Comparison of ENCODE assay signal across 9 mouse cellular contexts in genomic region chr1:176834880-176835279, GRCm38 (mm10). TPM values are rescaled to one million over a fixed set of nuclear protein-coding genes. Genes with fewer than 3 reads are reported as not detected.
A peak's percentile ranks its signal among the peaks of the same experiment; 100 is the strongest.
DNase-seq lines count a peak whose midpoint lies in the region; ATAC-seq and TF ChIP-seq lines count a peak whose summit lies in the region.
"Had no signal": no experiment of that assay in that cellular context is flagged by ENCODE, and none has a peak within 500 bp of the region (broad histone marks: within the 10 kb centered on the region; RNA-seq: fewer than 3 reads in every experiment).

No protein-coding gene starts in this region.

- peak overlapping the region; percentile 63 for H3K4me3 ChIP-seq in heart, embryonic 11.5 days (ENCODE audit: low read depth, low read length)
- peak overlapping the region; percentile 41 for H3K4me3 ChIP-seq in C2C12 (ENCODE audit: insufficient read depth, poor library complexity, severe bottlenecking)
- H3K4me3 ChIP-seq in embryonic facial prominence, embryonic 13.5 days, result no peak overlapping the region; the same call in 1 of the 2 replicates

- H3K4me1 ChIP-seq in heart, embryonic 11.5 days (ENCODE audit: control insufficient read depth, insufficient read depth, low read length), result 0 out of 2 replicates have a peak, but pooled peaks cover 7% of the 10 kb centered on the region
- H3K4me1 ChIP-seq in embryonic facial prominence, embryonic 13.5 days, result no peaks in the 10 kb centered on the region; the same call in 1 of the 2 replicates

- WGBS in heart, embryonic 11.5 days (ENCODE audit: insufficient replicate concordance), result 30% methylated on average over 6 of the region's 6 CpGs
- WGBS in embryonic facial prominence, embryonic 13.5 days, result 43% methylated on average over 6 of the region's 6 CpGs

- H3K36me3 ChIP-seq in heart, embryonic 11.5 days (ENCODE audit: control insufficient read depth, insufficient read depth, low read length), result no peaks in the 10 kb centered on the region
- H3K36me3 ChIP-seq in C2C12 (ENCODE audit: control insufficient read depth, insufficient read depth), result no peaks in the 10 kb centered on the region
- peaks cover 4% of the 10 kb centered on the region; the same call in 1 of the 2 replicates for H3K36me3 ChIP-seq in embryonic facial prominence, embryonic 13.5 days
- H3K36me3 ChIP-seq: neural tube, embryonic 12.5 days had no signal

- peak overlapping the region; percentile 94 for H3K4me2 ChIP-seq in heart, embryonic 11.5 days
- H3K4me2 ChIP-seq in embryonic facial prominence, embryonic 13.5 days, result peak overlapping the region; percentile 73

- no peak for TF ChIP-seq CTCF in C2C12 (IDR thresholded peaks at IDR 0.05; ENCODE audit: control insufficient read depth, insufficient read depth, insufficient read length)

- no peak overlapping the region for H3K9ac ChIP-seq in heart, embryonic 11.5 days (ENCODE audit: low read depth, low read length)
- no peak overlapping the region for H3K9ac ChIP-seq in embryonic facial prominence, embryonic 13.5 days

- H3K79me2 ChIP-seq in C2C12 (ENCODE audit: control insufficient read depth, insufficient read depth), result peaks cover 49% of the 10 kb centered on the region

- intact Hi-C loops in heart, postnatal 36 days (cut with DNase I), result no loop called here

- no peak for DNase-seq in heart, postnatal 36 days
- DNase-seq in urinary bladder, postnatal 36 days (ENCODE audit: low spot score in 2 of 2), result no peak
- no peak for DNase-seq in cerebellum, adult 18-20 months

- H3ac ChIP-seq in C2C12 (ENCODE audit: control insufficient read depth, insufficient read length, low read depth), result peak overlapping the region; percentile 46

- no peaks in the 10 kb centered on the region for H3K27me3 ChIP-seq in heart, embryonic 11.5 days (ENCODE audit: control insufficient read depth, insufficient read depth, low read length)
- no peaks in the 10 kb centered on the region for H3K27me3 ChIP-seq in C2C12 (ENCODE audit: control insufficient read depth, insufficient read depth, insufficient read length)
- peaks cover 9% of the 10 kb centered on the region for H3K27me3 ChIP-seq in embryonic facial prominence, embryonic 13.5 days

- ATAC-seq in heart, embryonic 11.5 days (replicated peaks; ENCODE audit: insufficient number of reproducible peaks, low FRiP score, low TSS enrichment), result no peak
- ATAC-seq in embryonic facial prominence, embryonic 13.5 days (ENCODE audit: insufficient number of reproducible peaks, insufficient read depth, low FRiP score, low TSS enrichment, low read depth), result no peak
- ATAC-seq in megakaryocyte, adult 5-6 weeks (ENCODE audit: poor library complexity, severe bottlenecking), result 0 out of 2 replicates have a peak, but pooled peaks have one; percentile 12
- no peak for ATAC-seq in frontal cortex, adult (ENCODE audit: low TSS enrichment)

- H3K9me3 ChIP-seq in heart, embryonic 11.5 days (replicated peaks; ENCODE audit: control insufficient read depth, low read length), result no peaks in the 10 kb centered on the region
- no peaks in the 10 kb centered on the region for H3K9me3 ChIP-seq in embryonic facial prominence, embryonic 13.5 days
- H3K9me3 ChIP-seq: neural tube, embryonic 12.5 days had no signal

- peaks cover 25% of the 10 kb centered on the region for H3K79me3 ChIP-seq in C2C12 (ENCODE audit: low read depth)

- H3K27ac ChIP-seq in heart, embryonic 11.5 days (ENCODE audit: low read depth, low read length), result no peak overlapping the region
- H3K27ac ChIP-seq in embryonic facial prominence, embryonic 13.5 days, result no peak overlapping the region
- H3K27ac ChIP-seq: neural tube, embryonic 12.5 days had no signal

TF ChIP-seq in C2C12, 6 proteins besides CTCF, POLR2A, EP300 and RAD21:
- TF ChIP-seq MYOG (IDR thresholded peaks at IDR 0.05; ENCODE audit: control insufficient read depth, extremely low read depth, insufficient read length), result no peak
- peak; percentile 46 for TF ChIP-seq MYOD1 (IDR thresholded peaks at IDR 0.05; ENCODE audit: control insufficient read depth, insufficient read length, low read depth)
- peak; percentile 69 for TF ChIP-seq MAX (IDR thresholded peaks at IDR 0.05)
- no peak for TF ChIP-seq CEBPB (IDR thresholded peaks at IDR 0.05; ENCODE audit: low read depth)
- peak; percentile 95 for TF ChIP-seq USF1 (IDR thresholded peaks at IDR 0.05; ENCODE audit: low read depth)
- TF ChIP-seq FOSL1 (IDR thresholded peaks at IDR 0.05; ENCODE audit: insufficient read depth, low read length, poor library complexity, severe bottlenecking), result no peak

RNA-seq across cellular contexts. Expression of gene Sdccag8, which starts 20.4 kb away (rescaled TPM):
- 9.8 and 12.0 TPM in 2 replicates for polyA plus RNA-seq in heart, embryonic 11.5 days (2014; fragmentation: Nextera tagmentation; extraction: Ambion mirVana)
- 1 to 10 TPM; 4.7 to 5.8 TPM for total RNA-seq in heart, postnatal 36 days (2021)
- polyA plus RNA-seq in C2C12 (2012; fragmentation: generic; extraction: Trizol), result 5.8 TPM
- 19.1 and 19.6 TPM in 2 replicates for polyA plus RNA-seq in embryonic facial prominence, embryonic 13.5 days (2015; fragmentation: Nextera tagmentation; extraction: Ambion mirVana)
- total RNA-seq in megakaryocyte, adult 5-6 weeks (2015), result 17.5 and 24.1 TPM in 2 replicates
- 55.3 and 59.3 TPM in 2 replicates for total RNA-seq in megakaryocyte, adult 5-6 weeks (2017)

RNA-seq across cellular contexts. Expression of gene Cep170, which starts 21.0 kb away (rescaled TPM):
- 30.6 and 33.9 TPM in 2 replicates for polyA plus RNA-seq in heart, embryonic 11.5 days (2014; fragmentation: Nextera tagmentation; extraction: Ambion mirVana)
- 10 to 100 TPM; 24.8 to 26.2 TPM for total RNA-seq in heart, postnatal 36 days (2021)
- 15.1 TPM for polyA plus RNA-seq in C2C12 (2012; fragmentation: generic; extraction: Trizol)
- polyA plus RNA-seq in embryonic facial prominence, embryonic 13.5 days (2015; fragmentation: Nextera tagmentation; extraction: Ambion mirVana), result 33.6 and 39.3 TPM in 2 replicates
- 68.3 and 74.4 TPM in 2 replicates for total RNA-seq in megakaryocyte, adult 5-6 weeks (2015)
- 65.6 and 77.4 TPM in 2 replicates for total RNA-seq in megakaryocyte, adult 5-6 weeks (2017)
